Mouse (Mus musculus) liver, postnatal 0 days (tissue): ENCODE data around the gene Polr1c. TPM values are rescaled to one million over a fixed set of nuclear protein-coding genes. Genes with fewer than 3 reads are reported as not detected.

Source experiments
- ATAC-seq: fragments of 200-750 bp; cut with Nextera tagmentation; 2 replicates; pipeline ENCODE4 v1.8.0; 2017; ENCODE audit warnings: mild to moderate bottlenecking, moderate library complexity
- DNase-seq: peaks from one replicate; pipeline ENCODE4 v3.0.0-alpha.2; 2016
- H3K27ac ChIP-seq: fragments of 300-500 bp; sonication (generic); 2 replicates; pipeline ENCODE4 v1.5.1; 2014; ENCODE audit warnings: antibody characterized with exemption, moderate library complexity, mild to moderate bottlenecking, low read depth
- H3K27me3 ChIP-seq: fragments of 300-500 bp; sonication (generic); 2 replicates; pipeline ENCODE4 v1.6.1; 2014; ENCODE audit warnings: low read length, control low read depth, mixed read lengths; ENCODE audit not compliant: insufficient read depth
- H3K36me3 ChIP-seq: fragments of 300-500 bp; sonication (generic); replicated peaks from 2 replicates; pipeline ENCODE4 v1.6.1; 2014; ENCODE audit warnings: mild to moderate bottlenecking, control low read depth, low read length, moderate library complexity, mixed read lengths; ENCODE audit not compliant: insufficient read depth
- H3K4me1 ChIP-seq: fragments of 300-500 bp; sonication (generic); 2 replicates; pipeline ENCODE4 v1.6.1; 2014; ENCODE audit warnings: antibody characterized with exemption, mild to moderate bottlenecking, control low read depth; ENCODE audit not compliant: insufficient read depth
- H3K4me2 ChIP-seq: fragments of 300-500 bp; sonication (generic); 2 replicates; pipeline ENCODE4 v1.6.1; 2014; ENCODE audit warnings: low read depth, mild to moderate bottlenecking, low read length, moderate library complexity, mixed read lengths
- H3K4me3 ChIP-seq: fragments of 300-500 bp; sonication (generic); 2 replicates; pipeline ENCODE4 v1.5.1; 2014; ENCODE audit warnings: low read depth, low read length
- H3K9ac ChIP-seq: fragments of 300-500 bp; sonication (generic); replicated peaks from 2 replicates; pipeline ENCODE4 v1.6.1; 2014; ENCODE audit warnings: mild to moderate bottlenecking, moderate library complexity
- H3K9me3 ChIP-seq: fragments of 300-500 bp; sonication (generic); 2 replicates; pipeline ENCODE4 v1.6.1; 2016; ENCODE audit warnings: mild to moderate bottlenecking, control low read depth, low read length, mixed read lengths
- CTCF ChIP-seq: sonication (generic); IDR thresholded peaks from 2 replicates; pipeline ENCODE4 v1.5.1; 2016; ENCODE audit warnings: antibody characterized with exemption, low read depth
- EP300 ChIP-seq: IDR thresholded peaks from 2 replicates; pipeline ENCODE4 v1.6.1; 2016; ENCODE audit warnings: antibody characterized with exemption, low read depth, mild to moderate bottlenecking
- WGBS: fragments of 180-500 bp; shearing (Covaris S2); extraction: QIAGEN DNeasy Blood & Tissue Kit; methylation state at CpG from one replicate; pipeline ENCODE4 v1.1.7; 2014; ENCODE audit not compliant: insufficient replicate concordance; 5-methylcytosine and 5-hydroxymethylcytosine counted together
- polyA plus RNA-seq: library from polyadenylated mRNA; unstranded; fragments of >200 nt; fragmentation: Nextera tagmentation; extraction: Ambion mirVana; gene quantifications from 2 replicates; pipeline ENCODE4 v1.2.1, GENCODE M21; 2015

Polr1c gene
- polyA plus RNA-seq, 1 experiment from 2014 or later, result 23.9 TPM

GRCm38 (mm10) chr17:46275034-46275433 lies 27.2 kb upstream of the Polr1c start:
- WGBS, result 87% methylated on average over 6 of the region's 6 CpGs
- Histone ChIP-seq H3K4me2 (no peak overlapping the region), H3K9me3 (no peaks in the 10 kb centered on the region), H3K36me3 (peaks cover 43% of the 10 kb centered on the region), H3K4me1 (no peaks in the 10 kb centered on the region), H3K27ac (no peak overlapping the region), H3K9ac (no peak overlapping the region), H3K4me3 (no peak overlapping the region), H3K27me3 (no peaks in the 10 kb centered on the region)
- TF ChIP-seq CTCF (no peak), EP300 (no peak)
- DNase-seq (no peak), ATAC-seq (no peak)

GRCm38 (mm10) chr17:46274465-46274864 lies 26.6 kb upstream of the Polr1c start:
- Histone ChIP-seq H3K4me1 (no peaks in the 10 kb centered on the region), H3K9me3 (no peaks in the 10 kb centered on the region), H3K4me2 (no peak overlapping the region), H3K27me3 (no peaks in the 10 kb centered on the region), H3K27ac (no peak overlapping the region), H3K9ac (no peak overlapping the region), H3K4me3 (no peak overlapping the region), H3K36me3 (peaks cover 46% of the 10 kb centered on the region)
- no peak for DNase-seq
- TF ChIP-seq EP300 (no peak), CTCF (no peak)
- ATAC-seq, result no peak
- WGBS, result 85% methylated on average over 6 of the region's 6 CpGs

GRCm38 (mm10) chr17:46273803-46274236 lies 26.0 kb upstream of the Polr1c start:
- no peak overlapping the region for H3K27ac ChIP-seq
- 79% methylated on average over 1 of the region's 1 CpGs for WGBS
- H3K9me3 ChIP-seq, result no peaks in the 10 kb centered on the region
- H3K4me1 ChIP-seq, result no peaks in the 10 kb centered on the region
- TF ChIP-seq CTCF, result no peak
- TF ChIP-seq EP300, result no peak
- ATAC-seq (no peak), DNase-seq (no peak)
- H3K36me3 ChIP-seq, result peaks cover 42% of the 10 kb centered on the region
- H3K27me3 ChIP-seq, result no peaks in the 10 kb centered on the region
- H3K4me3 ChIP-seq, result no peak overlapping the region
- H3K4me2 ChIP-seq, result no peak overlapping the region
- no peak overlapping the region for H3K9ac ChIP-seq

GRCm38 (mm10) chr17:46272675-46273074 lies 24.8 kb upstream of the Polr1c start:
- Histone ChIP-seq H3K9me3 (no peaks in the 10 kb centered on the region), H3K36me3 (peaks cover 34% of the 10 kb centered on the region), H3K27ac (no peak overlapping the region), H3K4me1 (no peaks in the 10 kb centered on the region), H3K4me3 (no peak overlapping the region), H3K27me3 (no peaks in the 10 kb centered on the region), H3K4me2 (no peak overlapping the region), H3K9ac (no peak overlapping the region)
- 79% methylated on average over 5 of the region's 5 CpGs for WGBS
- ATAC-seq (no peak), DNase-seq (no peak)
- TF ChIP-seq CTCF, result no peak
- TF ChIP-seq EP300, result no peak

GRCm38 (mm10) chr17:46272058-46272457 lies 24.2 kb upstream of the Polr1c start:
- ATAC-seq, result no peak
- WGBS, result 89% methylated on average over 2 of the region's 2 CpGs
- no peak overlapping the region for H3K4me3 ChIP-seq

GRCm38 (mm10) chr17:46269771-46270534 lies 22.1 kb upstream of the Polr1c start:
- ATAC-seq, result no peak
- H3K4me3 ChIP-seq, result no peak overlapping the region

More at GRCm38 (mm10) chr17:46272058-46272457, 24.2 kb upstream of the Polr1c start:
- H3K9ac ChIP-seq, result no peak overlapping the region
- H3K4me2 ChIP-seq, result no peak overlapping the region
- H3K9me3 ChIP-seq, result no peaks in the 10 kb centered on the region
- peaks cover 27% of the 10 kb centered on the region for H3K36me3 ChIP-seq
- no peak overlapping the region for H3K27ac ChIP-seq
- no peaks in the 10 kb centered on the region for H3K4me1 ChIP-seq
- H3K27me3 ChIP-seq, result no peaks in the 10 kb centered on the region
- no peak for DNase-seq
- TF ChIP-seq CTCF, result no peak

More at GRCm38 (mm10) chr17:46269771-46270534, 22.1 kb upstream of the Polr1c start:
- 84% methylated on average over 19 of the region's 19 CpGs for WGBS
- Histone ChIP-seq H3K4me1 (0 out of 2 replicates have a peak, but pooled peaks cover 3% of the 10 kb centered on the region), H3K27me3 (no peaks in the 10 kb centered on the region), H3K9me3 (no peaks in the 10 kb centered on the region), H3K36me3 (peaks cover 30% of the 10 kb centered on the region), H3K27ac (no peak overlapping the region), H3K9ac (no peak overlapping the region), H3K4me2 (no peak overlapping the region)
- DNase-seq, result no peak
- TF ChIP-seq CTCF (no peak), EP300 (no peak)
